Mouse (Mus musculus) thymus, adult 2 months (tissue): ENCODE measurements around the gene Gm4307.
"Not testable (repeated sequence)": the region's sequence is repeated elsewhere in the genome, so short reads cannot be mapped to it uniquely, and the experiment has no call there.

Source experiments
- CTCF ChIP-seq: fragments of 200-500 bp; IDR thresholded peaks from 2 replicates; pipeline ENCODE4 v1.5.1; 2012; ENCODE audit warnings: mild to moderate bottlenecking, control low read depth, low read length, moderate library complexity, borderline replicate concordance; ENCODE audit not compliant: control insufficient read depth, poor library complexity, insufficient read depth; ENCODE audit errors: extremely low read depth
- POLR2A ChIP-seq: fragments of 200-500 bp; IDR thresholded peaks from 2 replicates; pipeline ENCODE4 v1.6.1; 2012; ENCODE audit warnings: mild to moderate bottlenecking, low read length, control low read depth, moderate library complexity; ENCODE audit not compliant: control insufficient read depth, poor library complexity, insufficient read depth; ENCODE audit errors: extremely low read depth

DNA sequence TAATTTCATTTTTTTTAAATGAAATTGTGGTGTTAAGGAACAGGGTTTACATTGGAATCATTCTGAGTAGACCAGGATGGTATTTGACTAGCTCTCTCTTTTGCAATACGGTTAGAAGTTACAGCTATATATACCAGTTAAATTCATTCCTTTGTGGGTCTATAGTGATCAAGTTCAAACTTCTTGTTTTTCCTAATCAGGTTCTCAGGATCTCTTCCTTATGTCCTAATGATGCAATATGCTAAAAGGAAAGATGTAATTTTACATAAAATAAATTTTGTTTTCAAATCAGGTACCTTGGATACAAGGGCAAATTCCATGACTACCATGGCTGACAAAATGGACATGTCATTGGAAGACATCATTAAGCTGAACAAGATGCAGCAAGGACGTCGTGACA lies at the start of gene Gm4307:
- not testable (repeated sequence) for TF ChIP-seq CTCF, POLR2A
